Mouse (Mus musculus) liver, embryonic 14.5 days (tissue): ENCODE results near the gene 2810408A11Rik.

Experiments
- CTCF ChIP-seq: IDR thresholded peaks from 2 replicates; pipeline ENCODE4 v1.5.1; 2016; ENCODE audit warnings: antibody characterized with exemption, low read depth, control low read depth
- EP300 ChIP-seq: IDR thresholded peaks from 2 replicates; pipeline ENCODE4 v1.6.1; 2016; ENCODE audit warnings: antibody characterized with exemption, low read depth

- peak; percentile 23; the same call in 1 of the 2 replicates for TF ChIP-seq CTCF
- no peak for TF ChIP-seq EP300
These were observed 19.7 kb upstream of the 2810408A11Rik start for GRCm38 (mm10) chr11:69920266-69921031.
